Mouse (Mus musculus) C2C12 (cell line): ENCODE data around the gene Spata9. TPM values are rescaled to one million over a fixed set of nuclear protein-coding genes. Genes with fewer than 3 reads are reported as not detected.
"Not testable (repeated sequence)": the region's sequence is repeated elsewhere in the genome, so short reads cannot be mapped to it uniquely, and the experiment has no call there.

Experiments
- H3K27me3 ChIP-seq: one replicate; pipeline ENCODE4 v1.6.1; 2011; ENCODE audit not compliant: control insufficient read depth, insufficient read depth, insufficient read length
- H3K36me3 ChIP-seq: one replicate; pipeline ENCODE4 v1.6.1; 2011; ENCODE audit not compliant: control insufficient read depth, insufficient read depth
- H3K4me3 ChIP-seq: one replicate; pipeline ENCODE4 v1.5.1; 2011; ENCODE audit warnings: mild to moderate bottlenecking, control low read depth; ENCODE audit not compliant: poor library complexity, insufficient read depth, severe bottlenecking
- H3K79me2 ChIP-seq: one replicate; pipeline ENCODE4 v1.6.1; 2011; ENCODE audit not compliant: control insufficient read depth, insufficient read depth
- H3K79me3 ChIP-seq: one replicate; pipeline ENCODE4 v1.6.1; 2011; ENCODE audit warnings: low read depth, control low read depth
- H3ac ChIP-seq: one replicate; pipeline ENCODE3; 2011; ENCODE audit warnings: low read depth; ENCODE audit not compliant: control insufficient read depth, insufficient read length
- CEBPB ChIP-seq: IDR thresholded peaks from one replicate; pipeline ENCODE4 v1.6.1; 2011; ENCODE audit warnings: low read depth, mild to moderate bottlenecking, control low read depth, moderate library complexity
- CTCF ChIP-seq: IDR thresholded peaks from one replicate; pipeline ENCODE4 v1.5.1; 2011; ENCODE audit not compliant: control insufficient read depth, insufficient read depth, insufficient read length
- FOSL1 ChIP-seq: IDR thresholded peaks from one replicate; pipeline ENCODE4 v1.8.0; 2011; ENCODE audit warnings: mild to moderate bottlenecking, low read length; ENCODE audit not compliant: poor library complexity, insufficient read depth, severe bottlenecking
- MAX ChIP-seq: IDR thresholded peaks from one replicate; pipeline ENCODE4 v1.6.1; 2011; ENCODE audit warnings: mild to moderate bottlenecking, control low read depth
- MYOD1 ChIP-seq: IDR thresholded peaks from one replicate; pipeline ENCODE4 v1.6.1; 2011; ENCODE audit warnings: low read depth; ENCODE audit not compliant: control insufficient read depth, insufficient read length
- MYOG ChIP-seq: IDR thresholded peaks from one replicate; pipeline ENCODE4 v1.6.1; 2011; ENCODE audit not compliant: control insufficient read depth, insufficient read length; ENCODE audit errors: extremely low read depth
- USF1 ChIP-seq: IDR thresholded peaks from one replicate; pipeline ENCODE4 v1.6.1; 2011; ENCODE audit warnings: low read depth, mild to moderate bottlenecking, control low read depth, moderate library complexity
- long read RNA-seq, 2 experiments: library from polyadenylated mRNA; unstranded; transcript quantifications; one replicate each; pipeline ENCODE4 v2.0.0; 2019 to 2020
- polyA plus RNA-seq: library from polyadenylated mRNA; unstranded; fragments of >200 nt; fragmentation: generic; extraction: Trizol; gene quantifications from one replicate; pipeline ENCODE4 v1.2.1, GENCODE M21; 2012; ENCODE audit warnings: missing spikeins

The Spata9 gene
- polyA plus RNA-seq = 0.21 TPM
- long read RNA-seq, experiment 1 = 0 reads
- long read RNA-seq, experiment 2 = 0 reads

GRCm38 (mm10) chr13:75966850-75967249 lies at the start of gene Spata9:
TSS of gene Spata9 (plus strand) at chr13:75967150.
- Histone ChIP-seq H3K27me3 (no peaks in the 10 kb centered on the region), H3K36me3 (no peaks in the 10 kb centered on the region), H3K79me2 (no peaks in the 10 kb centered on the region), H3K4me3 (no peak within 1 kb of the TSS), H3K79me3 (no peaks in the 10 kb centered on the region), H3ac (no peak within 1 kb of the TSS)
- TF ChIP-seq USF1 = no peak
- TF ChIP-seq FOSL1 = no peak
- no peak for TF ChIP-seq MYOD1

GRCm38 (mm10) chr13:75927951-75928350 lies 39.0 kb upstream of the Spata9 start:
- Histone ChIP-seq H3ac (no peak overlapping the region), H3K79me2 (peaks cover 22% of the 10 kb centered on the region), H3K36me3 (peaks cover 23% of the 10 kb centered on the region), H3K79me3 (peaks cover 8% of the 10 kb centered on the region), H3K27me3 (no peaks in the 10 kb centered on the region), H3K4me3 (no peak overlapping the region)
- no peak for TF ChIP-seq CEBPB
- TF ChIP-seq USF1 = no peak
- TF ChIP-seq FOSL1 = no peak
- TF ChIP-seq MAX = no peak
- no peak for TF ChIP-seq MYOD1
- TF ChIP-seq CTCF = no peak
- TF ChIP-seq MYOG = no peak

GRCm38 (mm10) chr13:75929071-75929470 lies 37.9 kb upstream of the Spata9 start:
- H3K4me3 ChIP-seq, H3ac ChIP-seq, H3K27me3 ChIP-seq: not testable (repeated sequence)
- Histone ChIP-seq H3K79me2 (peaks cover 31% of the 10 kb centered on the region), H3K36me3 (peaks cover 30% of the 10 kb centered on the region), H3K79me3 (peaks cover 11% of the 10 kb centered on the region)

- H3K79me3 ChIP-seq = peaks cover 11% of the 10 kb centered on the region
- H3K79me2 ChIP-seq = peaks cover 32% of the 10 kb centered on the region
- no peak overlapping the region for H3ac ChIP-seq
- H3K27me3 ChIP-seq = no peaks in the 10 kb centered on the region
- peaks cover 30% of the 10 kb centered on the region for H3K36me3 ChIP-seq
- no peak overlapping the region for H3K4me3 ChIP-seq
- TF ChIP-seq USF1 (no peak), CEBPB (no peak), CTCF (no peak), FOSL1 (no peak), MAX (no peak), MYOG (no peak), MYOD1 (no peak)
Observed at GRCm38 (mm10) chr13:75930023-75930422, 36.9 kb upstream of the Spata9 start.

- no peak overlapping the region for H3K4me3 ChIP-seq
- peaks cover 11% of the 10 kb centered on the region for H3K79me3 ChIP-seq
- no peaks in the 10 kb centered on the region for H3K27me3 ChIP-seq
- no peak for TF ChIP-seq CTCF
- no peak for TF ChIP-seq USF1
- no peak for TF ChIP-seq MAX
- TF ChIP-seq FOSL1 = no peak
- TF ChIP-seq MYOG = no peak
- no peak for TF ChIP-seq CEBPB
- TF ChIP-seq MYOD1 = no peak
- no peak overlapping the region for H3ac ChIP-seq
- H3K36me3 ChIP-seq = peaks cover 30% of the 10 kb centered on the region
- peaks cover 32% of the 10 kb centered on the region for H3K79me2 ChIP-seq
Observed at GRCm38 (mm10) chr13:75930660-75931059, 36.3 kb upstream of the Spata9 start.

- Histone ChIP-seq H3K4me3 (no peak overlapping the region), H3ac (no peak overlapping the region), H3K36me3 (peaks cover 30% of the 10 kb centered on the region), H3K79me3 (peaks cover 11% of the 10 kb centered on the region), H3K79me2 (peaks cover 32% of the 10 kb centered on the region), H3K27me3 (no peaks in the 10 kb centered on the region)
- no peak for TF ChIP-seq FOSL1
- no peak for TF ChIP-seq CTCF
- no peak for TF ChIP-seq USF1
- TF ChIP-seq MYOG = no peak
- no peak for TF ChIP-seq MAX
- no peak for TF ChIP-seq CEBPB
- TF ChIP-seq MYOD1 = no peak
Observed at GRCm38 (mm10) chr13:75931073-75931472, 35.9 kb upstream of the Spata9 start.
